In the genomic region with DNA sequence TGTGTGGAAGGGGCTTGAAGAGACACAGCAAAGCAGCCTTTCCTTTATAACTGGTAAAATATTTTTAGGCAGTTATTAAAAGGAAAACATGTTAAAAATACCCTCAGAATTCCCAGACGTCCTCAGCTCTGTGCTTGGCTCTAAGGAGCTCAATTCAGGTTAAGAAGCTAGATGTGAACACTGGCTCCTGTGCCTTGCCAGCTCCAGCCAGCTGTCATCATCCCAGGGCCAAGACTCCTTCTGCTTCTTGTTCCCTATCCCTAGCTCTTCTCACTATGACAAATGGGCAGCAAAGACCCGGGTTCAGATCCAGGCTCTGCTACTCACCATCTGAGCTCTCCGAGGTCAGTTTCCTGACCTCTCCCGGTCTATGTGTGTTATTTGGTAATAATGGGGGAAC, we compare ENCODE assay signal across 18 mouse cellular contexts.
"Had no signal": no experiment of that assay in that cellular context is flagged by ENCODE, and none has a peak within 500 bp of the region (broad histone marks: within the 10 kb centered on the region; RNA-seq: fewer than 3 reads in every experiment).

No protein-coding gene starts in this region.

- DNase-seq: kidney, adult 18-20 months; kidney, postnatal 14 days; kidney, postnatal 4 days; liver, postnatal 0 days; lung, embryonic 14.5 days; right cerebral cortex, adult 18-20 months; thymus, adult 2 months; thymus, postnatal 14 days; thymus, postnatal 4 days had no signal

- H3K4me1 ChIP-seq: midbrain, embryonic 12.5 days; midbrain, embryonic 15.5 days; neural tube, embryonic 12.5 days; neural tube, embryonic 15.5 days had no signal

- H3K9me3 ChIP-seq: midbrain, embryonic 12.5 days; midbrain, embryonic 15.5 days; neural tube, embryonic 12.5 days; neural tube, embryonic 15.5 days had no signal

- H3K4me3 ChIP-seq: midbrain, embryonic 12.5 days; midbrain, embryonic 15.5 days; neural tube, embryonic 12.5 days; neural tube, embryonic 15.5 days had no signal

- H3K36me3 ChIP-seq: midbrain, embryonic 12.5 days; midbrain, embryonic 15.5 days; neural tube, embryonic 12.5 days; neural tube, embryonic 15.5 days had no signal

- H3K4me2 ChIP-seq: liver, embryonic 11.5 days; lung, embryonic 14.5 days; midbrain, embryonic 12.5 days; midbrain, embryonic 15.5 days; neural tube, embryonic 12.5 days; neural tube, embryonic 15.5 days had no signal

- H3K27me3 ChIP-seq: midbrain, embryonic 12.5 days; midbrain, embryonic 15.5 days; neural tube, embryonic 12.5 days; neural tube, embryonic 15.5 days had no signal

- H3K9ac ChIP-seq: liver, embryonic 14.5 days; liver, postnatal 0 days; lung, embryonic 14.5 days; midbrain, embryonic 12.5 days; midbrain, embryonic 15.5 days; neural tube, embryonic 12.5 days; neural tube, embryonic 15.5 days had no signal

- ATAC-seq: liver, postnatal 0 days; lung, postnatal 0 days; midbrain, embryonic 15.5 days had no signal

- H3K27ac ChIP-seq: liver, embryonic 14.5 days; macrophage; midbrain, embryonic 12.5 days; midbrain, embryonic 15.5 days; neural tube, embryonic 12.5 days; neural tube, embryonic 15.5 days; stomach, postnatal 0 days had no signal
